Mouse (Mus musculus) liver, embryonic 14.5 days (tissue): ENCODE data around the gene Nr1h4. TPM values are rescaled to one million over a fixed set of nuclear protein-coding genes. Genes with fewer than 3 reads are reported as not detected.

ENCODE experiments used
- ATAC-seq: fragments of 200-750 bp; cut with Nextera tagmentation; 2 replicates; pipeline ENCODE4 v1.8.0; 2017; ENCODE audit warnings: moderate number of reproducible peaks, mild to moderate bottlenecking, moderate library complexity; ENCODE audit not compliant: insufficient read depth
- DNase-seq, 3 experiments: peaks; one replicate each; pipeline ENCODE4 v3.0.0-alpha.2; 2012 to 2013; ENCODE audit warnings: low read depth in 3 of 3, low spot score in 3 of 3
- H3K27ac ChIP-seq: fragments of 300-500 bp; sonication (generic); 2 replicates; pipeline ENCODE4 v1.5.1; 2014; ENCODE audit warnings: moderate library complexity, mild to moderate bottlenecking, control low read depth, inconsistent platforms
- H3K27me3 ChIP-seq: fragments of 300-500 bp; sonication (generic); 2 replicates; pipeline ENCODE4 v1.6.1; 2014; ENCODE audit warnings: mild to moderate bottlenecking, low read length, moderate library complexity; ENCODE audit not compliant: control insufficient read depth, insufficient read depth
- H3K36me3 ChIP-seq: fragments of 300-500 bp; sonication (generic); replicated peaks from 2 replicates; pipeline ENCODE4 v1.6.1; 2014; ENCODE audit warnings: low read depth; ENCODE audit not compliant: control insufficient read depth, insufficient read depth
- H3K4me1 ChIP-seq, 2 experiments: fragments of 200-500 bp in 1 of 2; fragments of 300-500 bp in 1 of 2; sonication (generic) in 1 of 2; replicated peaks; 2 replicates each; pipeline ENCODE4 v1.6.1; 2012 to 2014; ENCODE audit warnings: antibody characterized with exemption in 1 of 2, inconsistent platforms in 1 of 2, low read length in 1 of 2; ENCODE audit not compliant: control insufficient read depth in 2 of 2, insufficient read depth in 2 of 2
- H3K4me2 ChIP-seq: fragments of 300-500 bp; sonication (generic); 2 replicates; pipeline ENCODE4 v1.6.1; 2014; ENCODE audit warnings: low read depth, mild to moderate bottlenecking, control low read depth, moderate library complexity
- H3K4me3 ChIP-seq, 2 experiments: fragments of 200-500 bp in 1 of 2; fragments of 300-500 bp in 1 of 2; sonication (generic) in 1 of 2; 2 replicates each; pipeline ENCODE4 v1.5.1; 2012 to 2014; ENCODE audit warnings: low read depth in 2 of 2, low read length in 2 of 2, mild to moderate bottlenecking in 2 of 2, control low read depth in 1 of 2, inconsistent platforms in 1 of 2, moderate library complexity in 1 of 2; ENCODE audit not compliant: insufficient read depth in 1 of 2
- H3K9ac ChIP-seq: fragments of 300-500 bp; sonication (generic); replicated peaks from 2 replicates; pipeline ENCODE4 v1.6.1; 2014; ENCODE audit warnings: mild to moderate bottlenecking, control low read depth, moderate library complexity
- H3K9me3 ChIP-seq: fragments of 300-500 bp; sonication (generic); 2 replicates; pipeline ENCODE4 v1.6.1; 2016; ENCODE audit warnings: low read length, mixed read lengths; ENCODE audit not compliant: control insufficient read depth
- CTCF ChIP-seq: IDR thresholded peaks from 2 replicates; pipeline ENCODE4 v1.5.1; 2016; ENCODE audit warnings: antibody characterized with exemption, low read depth, control low read depth
- EP300 ChIP-seq: IDR thresholded peaks from 2 replicates; pipeline ENCODE4 v1.6.1; 2016; ENCODE audit warnings: antibody characterized with exemption, low read depth
- WGBS: fragments of 180-500 bp; shearing (Covaris S2); extraction: QIAGEN DNeasy Blood & Tissue Kit; methylation state at CpG from one replicate; pipeline ENCODE4 v1.1.7; 2014; ENCODE audit not compliant: insufficient replicate concordance; 5-methylcytosine and 5-hydroxymethylcytosine counted together
- polyA plus RNA-seq, 2 experiments: library from polyadenylated mRNA; depleted of rRNA in 1 of 2; stranded (reverse) in 1 of 2; unstranded in 1 of 2; fragments of >200 nt; fragmentation: Nextera tagmentation in 1 of 2; extraction: Ambion mirVana in 1 of 2; gene quantifications; 2 replicates each; pipeline versions ENCODE4 v1.2.1 to v1.2.3; 2012 to 2014

Gene Nr1h4
- polyA plus RNA-seq, 2 experiments = 2.9 to 3.9 TPM

GRCm38 (mm10) chr10:89553015-89553414, 19.6 kb upstream of the Nr1h4 start:
- Histone ChIP-seq H3K4me2 (no peak overlapping the region), H3K9me3 (no peaks in the 10 kb centered on the region), H3K27ac (no peak overlapping the region), H3K36me3 (no peaks in the 10 kb centered on the region), H3K27me3 (no peaks in the 10 kb centered on the region), H3K9ac (no peak overlapping the region), H3K4me1 (no peaks in the 10 kb centered on the region), H3K4me3 (no peak overlapping the region)
- TF ChIP-seq EP300 (no peak), CTCF (no peak)
- DNase-seq (no peak), ATAC-seq (no peak)
- WGBS = 47% methylated on average over 5 of the region's 5 CpGs

GRCm38 (mm10) chr10:89551657-89552056, 18.3 kb upstream of the Nr1h4 start:
- Histone ChIP-seq H3K36me3 (no peaks in the 10 kb centered on the region), H3K27me3 (no peaks in the 10 kb centered on the region), H3K4me1 (no peaks in the 10 kb centered on the region), H3K27ac (no peak overlapping the region), H3K4me2 (no peak overlapping the region), H3K4me3 (no peak overlapping the region), H3K9ac (no peak overlapping the region), H3K9me3 (no peaks in the 10 kb centered on the region)
- DNase-seq (no peak), ATAC-seq (no peak)
- WGBS = 75% methylated on average over 4 of the region's 4 CpGs
- TF ChIP-seq EP300 (no peak), CTCF (no peak)

DNA sequence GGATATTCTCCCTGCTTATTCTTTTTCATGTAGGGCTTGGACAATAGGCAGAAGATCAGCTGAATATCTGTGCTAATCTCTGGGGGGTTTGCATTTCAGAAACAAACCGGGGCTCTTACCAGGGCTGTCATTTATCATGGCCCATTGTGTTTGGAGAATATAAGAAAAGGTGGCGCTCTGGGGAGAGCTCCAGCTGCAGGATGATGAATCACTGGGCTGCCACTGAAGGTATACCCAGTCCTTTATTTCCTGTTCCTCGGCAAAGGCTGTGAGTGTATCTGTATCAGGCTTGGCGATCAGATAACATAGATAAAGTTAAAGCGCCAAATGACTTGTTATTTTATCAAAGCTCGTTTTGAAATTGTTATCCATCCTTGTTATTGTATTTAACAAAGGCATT, 14.6 kb upstream of the Nr1h4 start:
- 37% methylated on average over 6 of the region's 6 CpGs for WGBS
- Histone ChIP-seq H3K27me3 (no peaks in the 10 kb centered on the region), H3K9ac (no peak overlapping the region), H3K4me1 (no peaks in the 10 kb centered on the region), H3K9me3 (no peaks in the 10 kb centered on the region), H3K27ac (no peak overlapping the region), H3K4me2 (no peak overlapping the region), H3K4me3 (no peak overlapping the region), H3K36me3 (no peaks in the 10 kb centered on the region)
- DNase-seq (no peak), ATAC-seq (no peak)
- TF ChIP-seq CTCF = no peak
- no peak for TF ChIP-seq EP300

- no peak for ATAC-seq
- no peaks in the 10 kb centered on the region for H3K9me3 ChIP-seq
- no peaks in the 10 kb centered on the region for H3K4me1 ChIP-seq
- TF ChIP-seq EP300 (no peak), CTCF (no peak)
- no peak overlapping the region for H3K4me2 ChIP-seq
- H3K9ac ChIP-seq = no peak overlapping the region
- H3K27me3 ChIP-seq = no peaks in the 10 kb centered on the region
- no peak overlapping the region for H3K27ac ChIP-seq
- H3K4me3 ChIP-seq = no peak overlapping the region
- 59% methylated on average over 2 of the region's 2 CpGs for WGBS
- H3K36me3 ChIP-seq = no peaks in the 10 kb centered on the region
- no peak for DNase-seq
Observed at GRCm38 (mm10) chr10:89546989-89547388, 13.6 kb upstream of the Nr1h4 start.

DNA sequence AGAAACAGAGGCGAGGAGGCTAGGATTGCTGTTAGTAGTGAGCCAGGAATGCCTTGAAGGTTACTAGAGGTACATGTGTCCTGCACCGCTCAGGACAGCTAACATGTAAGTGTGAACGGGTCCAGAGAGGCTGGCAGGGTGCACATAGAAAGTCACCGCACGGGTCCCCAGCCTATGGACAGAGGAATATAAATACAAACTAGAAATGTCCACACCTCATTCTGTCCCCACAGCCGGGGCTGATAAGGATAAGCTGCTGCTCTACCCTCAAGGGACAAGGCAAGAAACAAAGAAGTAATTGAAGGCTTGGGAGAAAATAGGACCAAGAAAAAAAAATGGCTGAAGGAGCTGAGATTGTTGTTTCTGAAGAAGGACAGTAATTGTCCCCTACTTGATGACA, 10.5 kb upstream of the Nr1h4 start:
- Histone ChIP-seq H3K4me3 (no peak overlapping the region), H3K36me3 (no peaks in the 10 kb centered on the region), H3K9ac (no peak overlapping the region), H3K4me1 (no peaks in the 10 kb centered on the region), H3K27me3 (no peaks in the 10 kb centered on the region), H3K9me3 (no peaks in the 10 kb centered on the region), H3K27ac (no peak overlapping the region), H3K4me2 (no peak overlapping the region)
- TF ChIP-seq EP300 (no peak), CTCF (no peak)
- ATAC-seq = no peak
- no peak for DNase-seq
- 58% methylated on average over 6 of the region's 6 CpGs for WGBS
